Mouse (Mus musculus): ENCODE measurements around the gene Kat8.

- no peak for TF ChIP-seq CTCF (IDR thresholded peaks at IDR 0.05; ENCODE audit: low read depth)
- no peak for TF ChIP-seq EP300 (IDR thresholded peaks at IDR 0.05; ENCODE audit: low read depth)
Observed at GRCm38 (mm10) chr7:127887781-127888180, 24.5 kb upstream of the Kat8 start.

Data from heart, postnatal 0 days (tissue).